Mouse (Mus musculus) embryonic facial prominence, embryonic 11.5 days (tissue): Measurements from ENCODE around the gene Gm2a. TPM values are rescaled to one million over a fixed set of nuclear protein-coding genes. Genes with fewer than 3 reads are reported as not detected.
"Not testable (repeated sequence)": the region's sequence is repeated elsewhere in the genome, so short reads cannot be mapped to it uniquely, and the experiment has no call there.

ENCODE experiments used
- ATAC-seq: fragments of 200-750 bp; cut with Nextera tagmentation; replicated peaks from 2 replicates; pipeline ENCODE4 v1.8.0; 2017; ENCODE audit warnings: low read depth; ENCODE audit not compliant: insufficient number of reproducible peaks, low FRiP score, low TSS enrichment
- DNase-seq: peaks from one replicate; pipeline ENCODE4 v3.0.0-alpha.2; 2015; ENCODE audit warnings: low spot score
- H3K27ac ChIP-seq: fragments of 300-500 bp; sonication (generic); replicated peaks from 2 replicates; pipeline ENCODE4 v1.5.1; 2014; ENCODE audit warnings: mild to moderate bottlenecking, low read depth, low read length, control low read depth
- H3K27me3 ChIP-seq: fragments of 300-500 bp; sonication (generic); 2 replicates; pipeline ENCODE4 v1.6.1; 2014; ENCODE audit warnings: mild to moderate bottlenecking, low read length, moderate library complexity, mixed read lengths; ENCODE audit not compliant: control insufficient read depth, insufficient read depth
- H3K36me3 ChIP-seq: fragments of 300-500 bp; sonication (generic); replicated peaks from 2 replicates; pipeline ENCODE4 v1.6.1; 2014; ENCODE audit warnings: low read depth, mild to moderate bottlenecking, low read length, moderate library complexity, mixed read lengths; ENCODE audit not compliant: control insufficient read depth, insufficient read depth
- H3K4me1 ChIP-seq: fragments of 300-500 bp; sonication (generic); 2 replicates; pipeline ENCODE4 v1.6.1; 2014; ENCODE audit warnings: low read length, mixed read lengths; ENCODE audit not compliant: control insufficient read depth, insufficient read depth
- H3K4me2 ChIP-seq: fragments of 300-500 bp; sonication (generic); 2 replicates; pipeline ENCODE4 v1.6.1; 2014; ENCODE audit warnings: low read depth, mild to moderate bottlenecking, control low read depth, low read length, moderate library complexity
- H3K4me3 ChIP-seq: fragments of 300-500 bp; sonication (generic); 2 replicates; pipeline ENCODE4 v1.5.1; 2014; ENCODE audit warnings: low read depth, low read length, control low read depth
- H3K9ac ChIP-seq: fragments of 300-500 bp; sonication (generic); replicated peaks from 2 replicates; pipeline ENCODE4 v1.6.1; 2014; ENCODE audit warnings: mild to moderate bottlenecking, control low read depth, low read length
- H3K9me3 ChIP-seq: fragments of 300-500 bp; sonication (generic); replicated peaks from 2 replicates; pipeline ENCODE4 v1.6.1; 2016; ENCODE audit warnings: mild to moderate bottlenecking, low read length, inconsistent platforms, mixed read lengths; ENCODE audit not compliant: control insufficient read depth
- WGBS: fragments of 180-500 bp; shearing (Covaris S2); extraction: QIAGEN DNeasy Blood & Tissue Kit; methylation state at CpG from one replicate; pipeline ENCODE4 v1.1.7; 2014; 5-methylcytosine and 5-hydroxymethylcytosine counted together
- polyA plus RNA-seq: library from polyadenylated mRNA; unstranded; fragments of >200 nt; fragmentation: Nextera tagmentation; extraction: Ambion mirVana; gene quantifications from 2 replicates; pipeline ENCODE4 v1.2.1, GENCODE M21; 2014

The Gm2a gene
- polyA plus RNA-seq, 1 experiment from 2014 or later = 12.3 TPM

DNA sequence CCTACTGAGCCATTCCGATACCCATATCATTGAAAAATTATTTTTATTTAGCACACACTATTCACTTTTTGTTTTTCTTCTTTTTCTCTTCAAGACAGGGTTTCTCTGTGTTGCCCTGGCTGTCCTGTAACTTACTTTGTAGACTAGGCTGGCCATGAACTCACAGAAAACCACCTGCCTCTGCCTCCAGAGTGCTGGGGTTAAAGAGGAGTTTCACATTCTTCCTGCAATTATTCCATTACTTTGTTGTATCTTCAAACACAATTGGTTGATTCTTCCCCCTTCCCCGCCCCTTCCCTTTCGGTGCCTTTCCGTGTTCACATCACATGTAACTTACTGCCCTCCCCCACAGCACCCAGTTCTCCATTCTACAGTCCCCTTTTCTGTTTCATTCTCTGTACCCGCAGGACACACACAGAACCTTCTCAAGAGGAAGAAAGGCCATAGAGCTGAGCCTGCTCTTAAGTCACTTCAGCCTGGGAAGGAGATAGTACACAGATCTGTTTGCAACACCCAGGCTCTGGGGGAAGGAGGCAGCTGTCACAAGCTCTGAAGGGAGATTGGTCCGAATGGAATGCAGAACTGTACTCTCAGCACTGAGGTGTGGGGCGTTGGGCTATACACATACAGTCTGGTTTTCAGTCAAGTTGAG, 15.4 kb downstream of the Gm2a start:
- Histone ChIP-seq H3K9ac (no peak overlapping the region), H3K27ac (no peak overlapping the region), H3K4me3 (no peak overlapping the region), H3K4me1 (no peaks in the 10 kb centered on the region), H3K36me3 (no peaks in the 10 kb centered on the region), H3K4me2 (no peak overlapping the region), H3K27me3 (no peaks in the 10 kb centered on the region), H3K9me3 (no peaks in the 10 kb centered on the region)
- DNase-seq = no peak
- ATAC-seq = no peak
- 66% methylated on average over 7 of the region's 7 CpGs for WGBS

DNA sequence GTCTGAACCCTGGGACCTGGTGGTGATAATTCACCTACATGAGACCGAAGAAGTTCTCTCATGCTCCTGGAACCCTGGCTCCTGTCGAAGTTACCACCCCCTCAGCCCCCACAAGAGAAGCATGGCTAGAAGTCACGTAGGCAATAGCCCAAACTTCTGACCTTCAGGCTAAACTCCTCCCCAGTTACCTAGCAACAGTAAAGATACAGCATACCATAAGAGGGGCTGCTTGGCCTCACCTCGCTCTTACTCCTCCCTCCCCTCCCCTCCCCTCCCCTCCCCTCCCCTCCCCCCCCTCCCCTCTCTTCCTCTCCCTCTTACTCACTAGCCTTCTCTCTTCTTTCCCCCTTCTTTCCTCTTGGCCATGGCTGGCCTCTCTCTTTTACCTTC, 15.9 kb downstream of the Gm2a start:
- not testable (repeated sequence) for H3K9ac ChIP-seq, H3K4me3 ChIP-seq, H3K27me3 ChIP-seq, H3K4me2 ChIP-seq, H3K27ac ChIP-seq, H3K4me1 ChIP-seq, H3K9me3 ChIP-seq, DNase-seq, ATAC-seq, H3K36me3 ChIP-seq
- 40% methylated on average over 3 of the region's 4 CpGs for WGBS

DNA sequence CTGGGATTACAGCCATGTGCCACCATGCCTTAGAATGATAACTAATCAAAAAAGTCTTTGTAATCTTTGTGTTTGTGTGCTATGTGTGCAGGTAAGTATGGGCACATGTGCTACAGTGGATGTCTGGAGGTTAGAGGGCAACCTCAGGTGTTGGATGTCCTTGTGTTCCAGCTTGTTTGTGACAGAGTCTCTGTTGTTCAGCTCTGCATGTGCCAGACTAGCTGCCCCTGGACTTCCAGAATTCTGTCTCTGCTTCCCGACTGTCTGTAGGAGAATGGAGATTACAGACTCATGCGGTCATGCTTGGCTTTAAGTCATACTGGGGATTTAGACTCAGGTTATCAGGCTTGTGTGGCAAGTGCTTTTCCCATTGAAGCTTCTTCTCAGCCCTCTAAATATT, 16.4 kb downstream of the Gm2a start:
- ATAC-seq (no peak), DNase-seq (no peak)
- no peaks in the 10 kb centered on the region for H3K4me1 ChIP-seq
- H3K9me3 ChIP-seq = no peaks in the 10 kb centered on the region
- H3K4me3 ChIP-seq = no peak overlapping the region
- no peak overlapping the region for H3K4me2 ChIP-seq
- H3K36me3 ChIP-seq = no peaks in the 10 kb centered on the region
- no peaks in the 10 kb centered on the region for H3K27me3 ChIP-seq
- 74% methylated on average over 2 of the region's 2 CpGs for WGBS
- H3K27ac ChIP-seq = no peak overlapping the region
- H3K9ac ChIP-seq = no peak overlapping the region

DNA sequence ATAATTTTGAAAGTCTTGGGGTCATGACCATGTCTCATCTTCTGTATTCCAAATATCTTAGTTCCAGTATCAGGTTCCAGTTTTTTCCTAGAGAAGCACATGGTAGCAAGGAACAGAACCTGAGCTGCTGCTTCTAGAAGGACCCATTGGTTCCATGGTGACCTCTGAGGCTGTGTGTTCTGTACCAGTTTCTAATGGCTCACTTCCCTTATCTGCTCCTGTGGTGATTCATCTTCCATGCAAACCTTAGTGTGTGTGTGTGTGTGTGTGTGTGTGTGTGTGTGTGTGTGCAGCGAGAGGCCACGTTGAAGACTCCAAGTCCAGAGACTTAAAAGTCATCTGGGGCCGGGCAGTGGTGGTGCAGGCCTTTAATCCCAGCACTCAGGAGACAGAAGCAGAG, 18.1 kb downstream of the Gm2a start:
- Histone ChIP-seq H3K4me2 (no peak overlapping the region), H3K9me3 (no peaks in the 10 kb centered on the region), H3K36me3 (no peaks in the 10 kb centered on the region), H3K4me3 (no peak overlapping the region), H3K4me1 (no peaks in the 10 kb centered on the region), H3K9ac (no peak overlapping the region), H3K27ac (no peak overlapping the region), H3K27me3 (no peaks in the 10 kb centered on the region)
- ATAC-seq (no peak), DNase-seq (no peak)
- 91% methylated on average over 3 of the region's 3 CpGs for WGBS

DNA sequence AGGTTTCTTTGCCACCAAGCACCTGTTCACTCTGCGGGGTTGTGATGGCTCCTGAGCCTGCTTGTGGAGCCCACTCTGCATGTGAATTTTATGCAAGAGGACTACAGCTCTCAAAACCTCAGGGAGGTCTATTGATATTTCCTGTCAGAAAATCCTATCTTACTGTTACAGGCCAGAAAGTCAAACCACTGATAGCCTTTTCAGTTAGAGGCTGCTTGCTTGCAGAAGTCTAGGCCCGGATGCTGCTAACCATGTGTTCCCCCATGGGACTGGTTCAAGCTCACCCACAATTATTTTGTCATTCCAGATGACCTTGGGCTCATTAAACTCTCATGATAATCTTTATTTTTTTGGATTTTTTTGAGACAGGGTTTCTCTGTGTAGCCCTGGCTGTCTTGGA, 19.1 kb downstream of the Gm2a start:
- WGBS = 89% methylated on average over 2 of the region's 2 CpGs
- no peak overlapping the region for H3K4me3 ChIP-seq
- H3K27ac ChIP-seq = no peak overlapping the region
- no peaks in the 10 kb centered on the region for H3K9me3 ChIP-seq
- DNase-seq (no peak), ATAC-seq (no peak)
- H3K4me1 ChIP-seq = no peaks in the 10 kb centered on the region
- no peak overlapping the region for H3K9ac ChIP-seq
- H3K36me3 ChIP-seq = no peaks in the 10 kb centered on the region
- no peak overlapping the region for H3K4me2 ChIP-seq
- H3K27me3 ChIP-seq = no peaks in the 10 kb centered on the region

DNA sequence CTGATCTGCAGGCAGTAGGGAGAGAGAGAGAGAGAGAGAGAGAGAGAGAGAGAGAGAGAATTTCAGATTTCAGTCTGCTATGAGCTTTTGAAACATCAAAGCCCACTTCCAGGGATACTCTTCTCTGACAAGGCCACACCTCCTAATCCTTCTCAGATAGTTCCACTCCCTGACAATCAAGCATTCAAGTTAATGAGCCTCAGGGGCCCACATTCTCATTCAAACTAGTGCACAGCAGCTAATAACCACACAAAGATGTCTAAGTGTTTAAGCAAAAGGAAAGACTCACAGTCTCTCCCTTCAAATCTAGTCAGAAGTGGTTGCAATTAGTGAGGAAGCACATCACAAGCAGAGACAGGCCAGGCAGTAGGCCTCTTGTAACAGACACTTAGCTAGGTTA, 22.4 kb downstream of the Gm2a start:
- no peaks in the 10 kb centered on the region for H3K27me3 ChIP-seq
- no peak for ATAC-seq
- no peaks in the 10 kb centered on the region for H3K4me1 ChIP-seq
- H3K9ac ChIP-seq = no peak overlapping the region
- no peaks in the 10 kb centered on the region for H3K36me3 ChIP-seq
- H3K4me2 ChIP-seq = no peak overlapping the region
- no peaks in the 10 kb centered on the region for H3K9me3 ChIP-seq
- no peak overlapping the region for H3K27ac ChIP-seq
- no peak for DNase-seq
- no peak overlapping the region for H3K4me3 ChIP-seq

DNA sequence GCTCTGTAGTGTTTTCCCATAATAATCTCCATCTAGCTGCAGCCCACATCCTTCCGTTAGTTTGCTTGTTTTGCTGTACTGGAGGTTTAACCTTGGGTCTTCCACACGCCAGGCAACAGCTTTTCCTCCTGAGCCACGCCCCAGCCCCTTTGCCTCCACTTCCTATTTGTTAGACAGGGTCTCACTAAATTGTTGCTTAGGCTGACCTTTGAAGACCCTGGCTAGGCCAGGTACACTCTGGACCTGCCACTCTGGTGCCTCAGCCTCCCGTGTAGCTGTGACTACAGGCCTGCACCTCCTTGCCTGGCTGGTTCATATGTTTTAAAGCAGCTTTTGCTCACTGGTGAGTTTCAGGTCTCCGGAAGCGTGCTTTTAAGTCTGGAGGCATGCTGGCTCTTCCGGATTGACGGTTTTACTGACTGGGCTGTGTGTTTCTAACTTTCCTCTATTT, 22.9 kb downstream of the Gm2a start:
- Histone ChIP-seq H3K9ac (no peak overlapping the region), H3K9me3 (no peaks in the 10 kb centered on the region), H3K4me2 (no peak overlapping the region), H3K4me3 (no peak overlapping the region), H3K4me1 (no peaks in the 10 kb centered on the region), H3K27ac (no peak overlapping the region), H3K27me3 (no peaks in the 10 kb centered on the region), H3K36me3 (no peaks in the 10 kb centered on the region)
- ATAC-seq = no peak
- WGBS = 73% methylated on average over 8 of the region's 8 CpGs
- DNase-seq = no peak

DNA sequence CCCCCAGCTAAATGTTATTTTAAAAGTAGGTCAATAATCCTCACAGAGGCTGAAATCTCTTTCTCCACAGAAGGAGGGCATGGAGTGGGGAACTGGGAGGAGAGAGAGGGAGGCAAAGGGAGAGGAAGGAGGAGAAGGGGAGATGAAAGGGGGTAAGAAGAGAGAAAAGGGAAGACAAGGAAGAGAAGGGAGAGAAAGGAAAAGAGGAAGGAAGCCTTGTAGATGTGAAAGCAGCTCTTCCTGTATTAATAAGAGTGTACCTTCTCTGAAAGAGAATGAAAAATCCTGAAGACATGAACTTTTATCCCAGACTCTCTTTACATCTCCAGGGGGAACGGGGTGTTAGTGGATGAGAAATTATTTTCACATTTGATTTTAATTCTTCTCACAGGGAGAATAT, 23.5 kb downstream of the Gm2a start:
- 80% methylated on average over 1 of the region's 1 CpGs for WGBS
- Histone ChIP-seq H3K4me1 (no peaks in the 10 kb centered on the region), H3K27me3 (no peaks in the 10 kb centered on the region), H3K36me3 (no peaks in the 10 kb centered on the region), H3K9ac (no peak overlapping the region), H3K4me2 (no peak overlapping the region), H3K4me3 (no peak overlapping the region), H3K9me3 (no peaks in the 10 kb centered on the region), H3K27ac (no peak overlapping the region)
- ATAC-seq (no peak), DNase-seq (no peak)
